Mouse (Mus musculus) limb, embryonic 10.5 days (tissue): Measurements from ENCODE around the gene Lamtor2. TPM values are rescaled to one million over a fixed set of nuclear protein-coding genes. Genes with fewer than 3 reads are reported as not detected.

ENCODE experiments used
- DNase-seq: peaks from one replicate; pipeline ENCODE4 v3.0.0-alpha.2; 2017; ENCODE audit warnings: low spot score
- H3K27ac ChIP-seq: fragments of 300-500 bp; sonication (generic); 2 replicates; pipeline ENCODE4 v1.5.1; 2016; ENCODE audit warnings: mild to moderate bottlenecking
- H3K27me3 ChIP-seq: fragments of 300-500 bp; sonication (generic); 2 replicates; pipeline ENCODE4 v1.6.1; 2016; ENCODE audit warnings: low read depth, mild to moderate bottlenecking; ENCODE audit not compliant: poor library complexity, severe bottlenecking
- H3K36me3 ChIP-seq: fragments of 300-500 bp; sonication (generic); 2 replicates; pipeline ENCODE4 v1.6.1; 2016; ENCODE audit warnings: mild to moderate bottlenecking, moderate library complexity
- H3K4me1 ChIP-seq: fragments of 300-500 bp; sonication (generic); 2 replicates; pipeline ENCODE4 v1.6.1; 2016
- H3K4me3 ChIP-seq: fragments of 300-500 bp; sonication (generic); 2 replicates; pipeline ENCODE4 v1.5.1; 2016; ENCODE audit warnings: mild to moderate bottlenecking, moderate library complexity
- H3K9me3 ChIP-seq: fragments of 300-500 bp; sonication (generic); replicated peaks from 2 replicates; pipeline ENCODE4 v1.6.1; 2016; ENCODE audit warnings: mild to moderate bottlenecking
- WGBS: fragments of 180-500 bp; shearing (Covaris S2); methylation state at CpG from one replicate; pipeline ENCODE4 v1.1.7; 2016; 5-methylcytosine and 5-hydroxymethylcytosine counted together
- microRNA counts: library from miRNA; unstranded; fragments of <30 nt; microRNA quantifications from one replicate; lab custom pipeline; 2017
- microRNA-seq: library from miRNA; unstranded; fragments of <30 nt; microRNA quantifications from one replicate; pipeline ENCODE4, GENCODE M21; 2017
- polyA plus RNA-seq: library from polyadenylated mRNA; unstranded; fragments of >200 nt; fragmentation: Nextera tagmentation; extraction: Ambion mirVana; gene quantifications from 2 replicates; pipeline ENCODE4 v1.2.1, GENCODE M21; 2016

The Lamtor2 gene
- polyA plus RNA-seq, 1 experiment from 2014 or later: 159 TPM

DNA sequence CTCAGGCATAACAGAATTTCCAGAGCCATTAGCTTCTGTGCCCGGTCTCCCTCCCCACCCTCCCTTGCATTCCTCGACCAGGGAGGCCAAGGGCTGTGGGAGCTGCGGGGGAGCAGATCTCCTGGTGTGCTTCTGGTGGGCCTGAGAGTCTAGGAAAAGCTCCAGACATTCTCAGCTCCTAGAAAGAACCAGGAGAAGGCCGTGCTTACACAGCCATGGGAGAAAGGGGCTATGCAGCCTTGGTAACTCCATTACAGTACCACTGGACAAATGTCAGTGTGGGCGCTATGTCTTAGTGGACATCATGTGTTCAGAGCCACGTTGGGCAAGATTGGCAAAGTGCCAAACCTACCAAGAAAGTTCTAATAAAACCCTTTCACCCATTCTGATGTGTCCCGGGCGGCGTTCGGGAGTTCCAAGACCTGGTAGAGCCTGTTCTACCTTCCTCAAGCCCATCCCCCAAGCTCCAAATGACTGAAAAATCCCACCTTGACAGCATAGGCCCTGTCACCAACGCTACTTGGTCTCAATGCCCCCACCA is 50.8 kb downstream of the Lamtor2 start:
- H3K27me3 ChIP-seq: peaks cover 48% of the 10 kb centered on the region

DNA sequence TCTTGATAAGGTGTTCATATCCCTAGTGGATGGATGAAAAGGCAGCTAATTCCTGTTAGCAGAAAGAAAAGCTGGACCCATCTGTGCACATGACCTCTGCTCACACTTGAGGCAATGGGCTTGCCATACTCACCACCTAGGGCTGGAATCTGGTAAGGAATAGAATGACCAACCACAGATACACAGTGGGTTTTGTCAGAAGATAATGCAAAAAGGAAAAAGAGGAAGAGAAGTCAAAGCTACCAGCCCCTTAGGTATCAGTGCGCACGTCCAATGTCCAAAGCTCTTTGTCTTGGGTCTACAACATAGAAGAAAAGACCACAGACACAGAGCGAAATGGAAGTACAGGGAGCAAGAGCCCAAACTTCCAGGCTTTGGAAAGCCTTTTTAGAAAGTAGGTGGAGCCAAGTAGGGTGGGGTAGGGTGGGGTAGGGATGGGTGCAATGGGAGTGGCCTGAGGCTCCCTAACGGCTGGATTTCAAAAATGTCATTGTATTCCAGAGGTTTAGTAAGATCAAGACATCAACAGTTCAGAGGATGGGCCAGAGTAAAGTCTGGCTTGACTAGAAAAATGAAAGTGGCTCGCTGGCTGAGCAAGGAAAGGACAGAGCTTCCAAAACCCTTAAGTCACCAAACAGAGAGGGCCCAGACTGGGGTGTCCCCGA is 51.4 kb downstream of the Lamtor2 start:
- DNase-seq: no peak
- 58% methylated on average over 6 of the region's 6 CpGs for whole genome bisulfite sequencing
- Histone ChIP-seq H3K9me3 (no peaks in the 10 kb centered on the region), H3K4me1 (peaks cover 42% of the 10 kb centered on the region), H3K4me3 (peak overlapping the region; percentile 64), H3K36me3 (0 out of 2 replicates have a peak, but pooled peaks cover 2% of the 10 kb centered on the region), H3K27ac (peak overlapping the region; percentile 73), H3K27me3 (peaks cover 48% of the 10 kb centered on the region)

More for the DNA sequence above, 50.8 kb downstream of the Lamtor2 start:
- Histone ChIP-seq H3K4me1 (peaks cover 47% of the 10 kb centered on the region), H3K27ac (peak overlapping the region; percentile 73), H3K36me3 (0 out of 2 replicates have a peak, but pooled peaks cover 2% of the 10 kb centered on the region), H3K9me3 (no peaks in the 10 kb centered on the region), H3K4me3 (peak overlapping the region; percentile 64)
- WGBS: 11% methylated on average over 11 of the region's 11 CpGs
- DNase-seq: no peak

DNA sequence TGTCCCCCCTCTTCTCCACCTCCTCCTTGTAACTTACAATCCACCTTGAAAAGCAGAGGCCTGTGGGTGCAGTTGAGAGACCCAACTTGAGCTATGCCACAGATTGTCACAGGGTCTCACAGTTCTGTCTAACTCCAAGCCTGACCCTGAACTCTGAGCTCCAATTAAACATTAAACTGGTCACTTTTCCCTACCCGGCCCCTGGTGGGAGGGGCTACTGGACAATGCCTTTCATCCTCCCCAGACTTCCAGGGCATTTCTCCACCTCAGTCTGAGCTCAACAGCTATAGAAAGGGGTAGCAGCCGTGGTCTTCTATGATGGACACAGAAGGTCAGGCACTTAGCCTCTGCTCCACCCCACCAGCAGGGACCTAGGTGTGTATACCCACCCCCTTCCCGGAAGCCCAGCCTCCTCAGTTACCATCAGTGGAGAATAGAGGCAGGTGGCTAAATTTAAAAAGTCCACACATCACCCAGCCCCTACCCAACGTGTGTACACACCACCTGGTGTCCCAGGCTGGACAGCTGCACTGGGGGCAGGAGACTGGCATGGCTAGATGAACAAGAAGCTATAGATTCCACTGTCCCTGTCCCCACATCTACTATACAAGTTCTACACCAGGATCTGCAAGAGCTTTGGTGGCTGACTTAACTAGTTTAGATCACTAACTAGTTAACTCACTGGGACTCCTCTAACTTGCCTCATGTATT is 52.1 kb downstream of the Lamtor2 start:
- H3K27ac ChIP-seq: no peak overlapping the region
- 61% methylated on average over 4 of the region's 4 CpGs for WGBS
- H3K9me3 ChIP-seq: no peaks in the 10 kb centered on the region
- no peak overlapping the region for H3K4me3 ChIP-seq
- DNase-seq: no peak
- peaks cover 48% of the 10 kb centered on the region for H3K27me3 ChIP-seq
- H3K4me1 ChIP-seq: peaks cover 40% of the 10 kb centered on the region
- 0 out of 2 replicates have a peak, but pooled peaks cover 2% of the 10 kb centered on the region for H3K36me3 ChIP-seq

DNA sequence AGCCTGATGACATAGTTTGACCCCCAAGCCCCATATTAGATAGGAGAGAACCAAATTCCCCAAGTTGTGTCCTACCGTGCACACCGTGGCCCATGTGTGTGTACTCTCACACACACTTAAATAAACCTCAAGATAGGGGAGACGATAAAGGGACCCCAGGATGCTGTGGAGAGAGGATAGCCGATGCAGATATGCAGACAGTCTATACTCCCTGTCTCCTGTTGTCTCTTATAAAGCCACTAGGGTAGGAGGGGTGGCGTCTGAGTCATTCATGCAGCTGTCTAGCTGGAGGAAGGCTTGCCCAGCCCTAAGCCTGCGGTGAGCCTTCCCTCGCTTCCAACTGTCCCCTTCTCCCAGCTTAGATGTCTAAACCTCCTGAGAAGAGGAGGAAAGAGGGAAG is 52.8 kb downstream of the Lamtor2 start:
- peaks cover 48% of the 10 kb centered on the region for H3K27me3 ChIP-seq
- no peak overlapping the region for H3K27ac ChIP-seq
- H3K9me3 ChIP-seq: no peaks in the 10 kb centered on the region
- H3K4me3 ChIP-seq: no peak overlapping the region
- peaks cover 34% of the 10 kb centered on the region for H3K4me1 ChIP-seq
- H3K36me3 ChIP-seq: 0 out of 2 replicates have a peak, but pooled peaks cover 2% of the 10 kb centered on the region
- no peak for DNase-seq
- WGBS: 84% methylated on average over 7 of the region's 7 CpGs

MicroRNAs within 50 kb of the gene (microRNA counts, 519-probe panel; counts per million panel counts)
- microRNA mmu-miR-1905 (lab: Ali Mortazavi, UCI): 684 counts per million, percentile 72 among the panel's probes with 10 or more counts

Small RNA genes lying within 50 kb of the gene (microRNA-seq; reads per million reads assigned to microRNA genes)
- gene Mir1905: not detected

Other genes with a start within 250 kb of the Lamtor2 start
- gene Glmp, start 228.1 kb downstream of the Lamtor2 start, polyA plus RNA-seq: 138 and 142 TPM in 2 replicates
- 2.9 and 3.3 TPM in 2 replicates for gene Tmem79, start 216.9 kb downstream of the Lamtor2 start, polyA plus RNA-seq
- 94.1 and 94.8 TPM in 2 replicates for gene Smg5, start 216.8 kb downstream of the Lamtor2 start, polyA plus RNA-seq
- gene Paqr6, start 188.5 kb downstream of the Lamtor2 start, polyA plus RNA-seq: 0.83 and 1.6 TPM in 2 replicates
- gene Bglap3, start 180.3 kb downstream of the Lamtor2 start, polyA plus RNA-seq: 0.09 and 0.11 TPM in 2 replicates
- not detected in 2 replicates for gene Bglap2, start 174.4 kb downstream of the Lamtor2 start, polyA plus RNA-seq
- 0.79 TPM in 1 of 2 replicates, not detected in the other for gene Bglap, start 168.6 kb downstream of the Lamtor2 start, polyA plus RNA-seq
- 197 and 220 TPM in 2 replicates for gene Pmf1, start 142.7 kb downstream of the Lamtor2 start, polyA plus RNA-seq
- gene Slc25a44, start 127.9 kb downstream of the Lamtor2 start, polyA plus RNA-seq: 16.7 and 18.0 TPM in 2 replicates
- gene Sema4a, start 91.9 kb downstream of the Lamtor2 start, polyA plus RNA-seq: 4.7 and 6.7 TPM in 2 replicates
- 9.2 and 14.5 TPM in 2 replicates for gene Lmna, start 43.1 kb downstream of the Lamtor2 start, polyA plus RNA-seq
- 28.9 and 34.8 TPM in 2 replicates for gene Mex3a, start 20.7 kb downstream of the Lamtor2 start, polyA plus RNA-seq
- 1.7 and 3.7 TPM in 2 replicates for gene Rab25, start 4.8 kb downstream of the Lamtor2 start, polyA plus RNA-seq
- 78.8 and 79.5 TPM in 2 replicates for gene Ubqln4, start 684 bp upstream of the Lamtor2 start, polyA plus RNA-seq
- 199 and 202 TPM in 2 replicates for gene Ssr2, start 22.8 kb upstream of the Lamtor2 start, polyA plus RNA-seq
- 103 and 119 TPM in 2 replicates for gene Arhgef2, start 52.9 kb upstream of the Lamtor2 start, polyA plus RNA-seq
- gene Rxfp4, start 100.1 kb upstream of the Lamtor2 start, polyA plus RNA-seq: not detected in 2 replicates
- 103 and 111 TPM in 2 replicates for gene Khdc4, start 132.7 kb upstream of the Lamtor2 start, polyA plus RNA-seq
- 26.8 and 28.4 TPM in 2 replicates for gene Rit1, start 163.8 kb upstream of the Lamtor2 start, polyA plus RNA-seq
- 15.1 and 28.1 TPM in 2 replicates for gene Syt11, start 222.1 kb upstream of the Lamtor2 start, polyA plus RNA-seq